Mouse (Mus musculus) gastrocnemius, postnatal 36 days (tissue): ENCODE results near the gene Idi2. TPM values are rescaled to one million over a fixed set of nuclear protein-coding genes. Genes with fewer than 3 reads are reported as not detected.
"Not testable (repeated sequence)": the region's sequence is repeated elsewhere in the genome, so short reads cannot be mapped to it uniquely, and the experiment has no call there.

Experiments used
- DNase-seq, 2 experiments: peaks; one replicate each; pipeline ENCODE4 v3.0.0; 2022
- intact Hi-C: fragments of 180-260 bp; cut with DNase I; formaldehyde crosslinking; loops from one replicate; pipeline ENCODE4 v1.15.1; 2025
- microRNA-seq, 2 experiments: library from miRNA; unstranded; fragments of <30 nt; microRNA quantifications; one replicate each; pipeline ENCODE4 v1.2.0; 2021
- total RNA-seq, 2 experiments: library from RNA; stranded (reverse); gene quantifications; 2 replicates each; pipeline ENCODE4 v1.2.3; 2021

Gene Idi2
- total RNA-seq, 2 experiments from 2014 or later: not detected

DNA sequence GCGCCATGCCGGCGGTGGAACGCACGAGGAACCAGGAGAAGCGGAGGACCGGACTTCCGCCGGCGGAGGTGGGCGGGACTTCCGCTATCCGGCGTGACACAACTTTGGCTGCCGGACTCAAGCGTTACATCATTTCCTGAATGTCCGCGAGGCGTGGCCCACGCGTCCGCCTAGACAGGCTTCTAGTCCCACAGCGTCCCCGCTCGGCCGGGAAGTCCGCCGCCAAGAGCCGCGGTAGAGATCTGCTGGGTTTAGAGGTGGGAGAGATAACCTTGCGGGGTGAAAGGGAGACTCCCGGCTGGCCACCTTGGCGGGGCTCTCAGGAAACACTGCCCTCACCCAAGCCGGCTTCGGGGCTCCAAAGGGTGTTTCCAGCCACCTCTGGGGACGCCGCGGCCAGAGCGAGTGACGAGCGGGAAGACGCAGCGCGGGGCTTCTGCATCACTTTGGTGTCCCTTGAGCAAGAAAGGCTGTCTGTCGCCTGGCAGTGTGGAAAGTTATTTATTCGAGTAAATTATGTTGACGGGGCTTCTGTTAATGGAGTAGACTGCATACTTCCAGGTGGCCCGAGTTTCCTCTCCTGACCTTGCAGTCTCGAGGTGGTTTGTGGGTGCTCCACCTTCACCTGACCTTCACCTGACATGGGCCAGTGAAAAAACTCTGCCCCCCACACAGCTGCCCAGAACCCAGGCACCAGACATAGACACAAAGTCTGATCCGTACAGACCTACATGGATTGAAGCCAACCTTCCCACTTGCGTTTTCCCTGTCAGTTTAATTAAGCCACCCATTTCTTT lies 43.5 kb downstream of the Idi2 start, which contains the start of gene Gtpbp4:
Gtpbp4 (minus strand) TSS at position 94 of the 797 bp plus-strand sequence.
- DNase-seq: peak; percentile 92 to 94
- intact Hi-C loops: loop anchor here (5.0 kb wide), 1 partner anchor 109 kb away; the partner anchor contains the start of gene Idi1

DNA sequence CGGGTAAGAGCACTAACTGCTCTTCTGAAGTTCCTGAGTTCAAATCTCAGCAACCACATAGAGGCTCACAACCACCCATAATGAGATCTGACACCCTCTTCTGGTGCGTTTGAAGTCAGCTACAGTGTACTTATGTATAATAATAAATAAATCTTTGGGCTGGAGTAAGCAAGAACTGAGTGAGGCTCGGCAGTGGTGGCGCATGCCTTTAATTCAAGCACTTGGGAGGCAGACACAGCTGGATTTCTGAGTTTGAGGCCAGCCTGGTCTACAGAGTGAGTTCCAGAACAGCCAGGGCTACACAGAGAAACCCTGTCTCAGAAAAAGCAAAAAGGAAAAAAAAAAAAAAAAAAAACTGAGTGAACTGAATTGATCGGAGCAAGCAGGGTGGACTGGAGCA lies 44.6 kb downstream of the Idi2 start:
- intact Hi-C loops: loop anchor here (5.0 kb wide), 1 partner anchor 110 kb away; the partner anchor contains the start of gene Idi1
- DNase-seq: not testable (repeated sequence)

DNA sequence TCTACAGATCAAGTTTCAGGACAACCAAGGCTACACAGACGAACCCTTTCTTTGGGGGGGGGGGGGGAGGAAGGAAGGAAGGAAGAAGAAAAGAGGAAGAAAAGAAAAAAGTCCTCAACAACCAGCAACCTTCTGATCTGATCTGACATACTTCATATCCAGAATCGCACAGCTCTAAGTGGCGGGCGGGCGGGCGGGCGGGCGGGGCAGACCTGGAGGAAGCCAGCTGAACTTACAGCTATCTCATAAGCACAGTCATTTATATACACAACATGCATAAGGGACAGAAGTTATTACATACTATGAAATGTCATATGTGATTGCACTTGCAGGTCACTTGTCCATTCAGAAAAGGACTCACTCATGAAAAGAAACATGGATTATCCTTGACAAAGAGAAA lies 46.8 kb downstream of the Idi2 start:
- DNase-seq: no peak
- intact Hi-C loops: loop anchor here (5.0 kb wide), 1 partner anchor 112 kb away; the partner anchor contains the start of gene Idi1

DNA sequence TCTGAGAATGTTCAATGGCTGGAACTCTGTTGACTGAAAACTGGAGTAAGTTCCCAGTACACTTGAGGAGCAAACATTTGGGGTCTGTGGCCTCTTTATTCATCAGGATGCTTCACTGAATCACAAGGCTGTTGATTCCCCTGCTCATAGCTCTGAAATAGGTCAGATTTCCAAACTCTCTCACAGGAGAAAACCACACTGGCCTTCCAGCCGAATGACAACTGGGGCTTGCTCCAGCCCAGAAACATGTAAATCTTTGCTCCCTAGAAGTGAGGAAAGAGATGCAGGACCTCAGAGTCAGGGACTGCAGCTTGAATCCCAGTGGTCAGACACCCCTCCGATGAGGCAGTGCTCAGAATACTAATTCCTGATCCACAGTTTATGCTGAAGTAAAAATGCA lies 50.6 kb downstream of the Idi2 start:
- intact Hi-C loops: loop anchor here (5.0 kb wide), 1 partner anchor 89 kb away; the partner anchor contains the start of gene Larp4b
- no peak for DNase-seq

Small RNA genes lying within 50 kb of the gene (microRNA-seq; reads per million reads assigned to microRNA genes)
- gene Gm22750: 0 reads per million in 2 experiments

Other genes starting within 250 kb of the Idi2 start
- 10 to 100 TPM; 26.2 to 27.0 TPM for gene Wdr37, start 81.0 kb upstream of the Idi2 start, total RNA-seq
- gene Idi1, start 67.4 kb upstream of the Idi2 start, total RNA-seq: 1 to 10 TPM; 4.8 to 5.8 TPM
- not detected for gene Gm9745, start 4.6 kb upstream of the Idi2 start, total RNA-seq
- 10 to 100 TPM; 35.0 to 42.0 TPM for gene Gtpbp4, start 43.2 kb downstream of the Idi2 start, total RNA-seq
- 10 to 100 TPM; 66.0 to 67.8 TPM for gene Larp4b, start 141.0 kb downstream of the Idi2 start, total RNA-seq